Mouse (Mus musculus) left cerebral cortex, adult 8-10 months (tissue): Measurements from ENCODE around the gene Pcf11. TPM values are rescaled to one million over a fixed set of nuclear protein-coding genes. Genes with fewer than 3 reads are reported as not detected.

ENCODE experiments used
- DNase-seq, 2 experiments: peaks; one replicate each; pipeline ENCODE4 v3.0.0; 2022; ENCODE audit warnings: low spot score in 2 of 2
- total RNA-seq, 4 experiments: library from RNA; stranded (reverse); gene quantifications; 2 replicates each; pipeline ENCODE4 v1.2.4; 2022

Gene Pcf11
- total RNA-seq, 4 experiments from 2014 or later: 52.4 to 61.7 (median 57.1) TPM

- peak; percentile 86 to 89 for DNase-seq
These were observed 32.6 kb downstream of the Pcf11 start, which contains the start of gene Ankrd42 for GRCm38 (mm10) chr7:92637021-92637625. TSS of gene Ankrd42 (minus strand) at chr7:92637142.

DNA sequence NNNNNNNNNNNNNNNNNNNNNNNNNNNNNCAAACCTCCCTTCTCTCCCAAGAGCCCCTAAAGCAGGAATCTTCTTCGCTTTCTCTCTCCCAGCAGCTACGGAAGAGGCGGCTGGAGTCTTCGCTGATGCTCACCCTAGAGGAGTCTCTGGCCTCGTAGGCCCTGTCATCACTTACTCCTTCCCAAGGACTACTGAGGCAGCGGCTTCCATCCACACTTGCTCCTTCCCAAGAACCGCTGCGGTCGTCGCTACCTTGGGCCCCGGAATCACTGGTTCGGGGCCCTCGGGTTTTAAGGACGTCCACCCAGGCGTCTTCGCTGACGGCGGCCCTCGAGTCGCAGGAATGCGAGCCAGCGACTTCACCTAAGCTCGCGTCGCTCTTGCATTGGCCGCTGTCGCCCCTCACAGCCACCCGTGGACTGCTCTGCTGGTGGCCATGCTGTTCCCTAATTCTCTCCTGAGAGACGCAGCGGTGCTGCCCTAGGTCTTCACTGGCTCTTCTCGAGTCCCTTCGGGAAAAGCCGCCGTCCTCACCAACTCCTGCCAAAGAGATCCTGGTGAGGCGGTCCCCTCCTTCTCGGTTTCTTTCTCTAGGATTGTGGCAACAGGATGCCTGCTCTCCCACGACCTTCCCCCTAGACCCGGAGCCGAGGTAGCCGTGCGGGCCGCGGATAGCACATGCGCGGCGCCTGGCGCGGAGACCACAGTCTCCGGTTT, 33.3 kb downstream of the Pcf11 start:
- no peak for DNase-seq

- DNase-seq: no peak
These were observed 39.6 kb downstream of the Pcf11 start for GRCm38 (mm10) chr7:92630167-92630566.

DNA sequence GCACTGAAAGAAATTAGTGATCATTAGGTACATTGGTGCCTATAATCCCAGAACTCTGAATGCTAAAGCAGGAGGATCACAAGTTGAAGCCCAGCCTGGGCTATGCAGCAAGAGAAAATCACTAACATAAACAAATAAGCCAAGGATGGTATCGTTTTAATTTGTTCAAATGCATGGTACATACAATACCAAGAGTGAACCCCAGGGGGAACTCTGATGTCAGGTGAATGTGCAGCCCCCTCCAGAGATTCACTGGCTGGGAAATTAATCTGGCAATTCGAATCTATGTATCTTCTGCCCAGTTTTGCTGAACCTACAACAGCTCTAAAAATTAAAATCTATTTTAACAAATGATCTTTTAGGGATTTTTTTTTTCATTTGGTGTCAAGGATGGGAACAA, 45.2 kb downstream of the Pcf11 start:
- DNase-seq: no peak

GRCm38 (mm10) chr7:92610830-92611229, 58.9 kb downstream of the Pcf11 start:
- no peak for DNase-seq

GRCm38 (mm10) chr7:92604961-92605360, 64.8 kb downstream of the Pcf11 start:
- no peak for DNase-seq

Other genes with a start within 250 kb of the Pcf11 start
- 10 to 100 TPM; 14.8 to 16.5 (median 15.5) TPM for gene Ccdc90b, start 108.8 kb downstream of the Pcf11 start, total RNA-seq
- gene Ankrd42, start 32.8 kb downstream of the Pcf11 start, total RNA-seq: 10 to 100 TPM; 20.5 to 23.3 (median 21.9) TPM
- 10 to 100 TPM; 42.1 to 51.0 (median 47.8) TPM for gene Rab30, start 71.7 kb upstream of the Pcf11 start, total RNA-seq
- gene Ddias, start 204.3 kb upstream of the Pcf11 start, total RNA-seq: under 1 TPM; 0.53 to 0.95 (median 0.74) TPM
- 10 to 100 TPM; 11.3 to 15.8 (median 14.7) TPM for gene Prcp, start 204.5 kb upstream of the Pcf11 start, total RNA-seq